Mouse (Mus musculus): Measurements from ENCODE around the gene Isoc2a.
A peak's percentile ranks its signal among the peaks of the same experiment; 100 is the strongest.

DNA sequence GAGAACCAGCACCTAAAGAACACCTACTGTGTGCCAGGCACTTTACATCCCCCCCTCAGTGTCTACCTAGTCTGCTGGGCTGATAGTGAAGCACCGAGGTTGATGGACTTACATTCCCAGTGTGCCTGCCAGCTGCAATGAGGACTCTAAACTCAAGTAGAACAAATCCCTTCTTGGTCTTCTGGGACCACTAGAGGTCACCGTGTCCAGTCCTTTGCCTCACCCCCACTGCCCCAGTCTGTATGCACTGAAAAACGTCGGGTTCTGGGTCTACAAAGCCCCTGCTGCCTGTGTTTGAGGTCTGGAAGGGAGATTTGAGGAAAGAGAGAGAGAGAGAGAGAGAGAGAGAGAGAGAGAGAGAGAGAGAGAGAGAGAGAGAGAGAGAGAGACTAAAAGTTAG is 47.5 kb downstream of the Isoc2a start:
- TF ChIP-seq CTCF (IDR thresholded peaks at IDR 0.05; ENCODE audit: control insufficient read depth, insufficient read depth, insufficient replicate concordance, low read depth, low read length) (no peak), POLR2A (IDR thresholded peaks at IDR 0.05; ENCODE audit: control insufficient read depth, low read depth, low read length) (0 out of 2 replicates have a peak, but pooled peaks have one; percentile 6)

All from testis, adult 2 months (tissue).